8 mouse cellular contexts compared by ENCODE assay signal in the genomic region with DNA sequence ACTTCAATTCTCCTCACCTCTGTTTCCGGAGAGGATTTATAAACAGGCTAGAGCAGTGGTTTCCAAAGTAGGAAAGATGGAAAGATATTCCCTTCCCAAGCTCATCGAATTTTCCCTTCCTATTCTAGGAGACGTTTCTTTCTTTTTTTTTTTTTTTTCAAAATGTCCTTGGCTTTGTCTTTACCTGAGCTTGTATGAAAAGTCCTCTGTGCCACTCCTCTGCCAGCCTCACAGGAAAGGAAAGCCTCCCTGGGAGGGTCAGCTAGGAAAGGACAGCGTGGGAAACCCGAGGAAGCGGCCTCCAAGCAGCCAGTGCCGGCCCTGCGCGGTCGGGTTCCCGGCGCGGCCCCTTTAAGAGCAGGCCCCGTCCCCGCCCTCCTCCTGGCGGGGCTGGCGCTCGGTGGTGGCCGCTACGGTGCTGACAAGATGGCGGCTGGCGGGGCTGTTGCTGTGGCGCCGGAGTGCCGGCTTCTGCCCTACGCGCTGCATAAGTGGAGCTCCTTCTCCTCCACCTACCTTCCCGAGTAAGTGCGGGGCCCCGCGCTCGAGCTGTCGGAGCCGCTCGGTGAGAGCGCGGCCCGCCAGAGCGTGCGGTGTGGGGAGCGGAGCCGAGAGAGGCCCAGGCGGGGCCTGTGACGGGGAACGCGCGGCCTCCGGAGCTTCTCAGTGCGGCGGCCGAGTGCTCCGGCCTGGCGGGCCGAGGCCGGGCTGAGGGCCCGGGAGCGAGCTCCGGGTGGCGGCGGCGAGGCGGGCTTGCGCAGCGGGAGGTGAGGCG. TPM values are rescaled to one million over a fixed set of nuclear protein-coding genes. Genes with fewer than 3 reads are reported as not detected.
A peak's percentile ranks its signal among the peaks of the same experiment; 100 is the strongest.
DNase-seq lines count a peak whose midpoint lies in the region; ATAC-seq and TF ChIP-seq lines count a peak whose summit lies in the region.

A gene (plus strand): TSS at position 305 of the 775 bp plus-strand sequence.

- H3K4me1 ChIP-seq in MEL (ENCODE audit: control insufficient read depth in 1 of 2, insufficient read depth in 2 of 2, low read length in 2 of 2), result peaks cover 25 to 35% of the 10 kb centered on the region in 2 experiments
- peaks cover 36% of the 10 kb centered on the region for H3K4me1 ChIP-seq in hindbrain, embryonic 10.5 days (replicated peaks)
- H3K4me1 ChIP-seq in lung, postnatal 0 days (ENCODE audit: insufficient read depth, low read depth, low read length), result peaks cover 6% of the 10 kb centered on the region; the same call in 1 of the 2 replicates

- peaks cover 43% of the 10 kb centered on the region for H3K79me2 ChIP-seq in MEL (ENCODE audit: control insufficient read depth, insufficient read depth, low read length, poor library complexity)

- peak within 1 kb of the TSS; percentile 76 for H3K27ac ChIP-seq in MEL (ENCODE audit: control insufficient read depth, low read depth, low read length)
- H3K27ac ChIP-seq in hindbrain, embryonic 10.5 days, result peak within 1 kb of the TSS; percentile 99
- H3K27ac ChIP-seq in lung, postnatal 0 days (ENCODE audit: low read length), result peak within 1 kb of the TSS; percentile 96

- H3K4me3 ChIP-seq in MEL (ENCODE audit: control insufficient read depth in 1 of 2, insufficient read depth in 1 of 2, low read depth in 2 of 2, low read length in 2 of 2), result peak within 1 kb of the TSS; percentile 87 to 90
- peak within 1 kb of the TSS; percentile 97 for H3K4me3 ChIP-seq in hindbrain, embryonic 10.5 days
- peak within 1 kb of the TSS; percentile 99 for H3K4me3 ChIP-seq in lung, postnatal 0 days (ENCODE audit: low read depth, low read length)

- WGBS in hindbrain, embryonic 10.5 days, result under 1% methylated on average over 65 of the region's 65 CpGs
- under 1% methylated on average over 57 of the region's 65 CpGs for WGBS in lung, postnatal 0 days

- H3K4me2 ChIP-seq in lung, postnatal 0 days (replicated peaks; ENCODE audit: low read depth, low read length), result peak within 1 kb of the TSS; percentile 69

- peaks cover 0 to 38% of the 10 kb centered on the region in 2 experiments; a peak in 2 of 4 replicates for H3K36me3 ChIP-seq in MEL (ENCODE audit: control insufficient read depth in 1 of 2, insufficient read depth in 2 of 2, low read length in 2 of 2)
- H3K36me3 ChIP-seq in hindbrain, embryonic 10.5 days, result no peaks in the 10 kb centered on the region
- no peaks in the 10 kb centered on the region for H3K36me3 ChIP-seq in lung, postnatal 0 days (ENCODE audit: insufficient read depth, low read length)

- no peak for TF ChIP-seq RAD21 in MEL (IDR thresholded peaks at IDR 0.05; ENCODE audit: low read depth, low read length)

- H3K9ac ChIP-seq in MEL (ENCODE audit: control insufficient read depth, low read depth, low read length, poor library complexity, severe bottlenecking), result peak within 1 kb of the TSS; percentile 96
- peak within 1 kb of the TSS; percentile 99 for H3K9ac ChIP-seq in lung, postnatal 0 days (replicated peaks; ENCODE audit: low read depth)

- no peak for TF ChIP-seq EP300 in MEL (IDR thresholded peaks at IDR 0.05; ENCODE audit: low read depth in 1 of 2, low read length in 2 of 2)
- no peak for TF ChIP-seq EP300 in lung, postnatal 0 days (IDR thresholded peaks at IDR 0.05)

- DNase-seq in MEL (ENCODE audit: low read depth, low spot score), result peak; percentile 86
- peak; percentile 88 for DNase-seq in cerebellum, adult 8-10 months
- peak; percentile 90 for DNase-seq in hindbrain, embryonic 10.5 days (ENCODE audit: low spot score)
- DNase-seq in layer of hippocampus, adult 9-11 months, result peak; percentile 89
- DNase-seq in lung, postnatal 0 days (ENCODE audit: low spot score), result peak; percentile 96
- peak; percentile 79 for DNase-seq in ovary, postnatal 14 days (ENCODE audit: low spot score)
- DNase-seq in thymus, postnatal 14 days, result peak; percentile 90

- TF ChIP-seq CTCF in MEL (IDR thresholded peaks at IDR 0.05 in 2 of 3, conservative IDR thresholded peaks at IDR 0.05 in 1 of 3; ENCODE audit: control insufficient read depth in 1 of 3, insufficient read depth in 1 of 3, low read depth in 2 of 3, low read length in 3 of 3, poor library complexity in 1 of 3, severe bottlenecking in 1 of 3), result no peak
- no peak for TF ChIP-seq CTCF in lung, postnatal 0 days (IDR thresholded peaks at IDR 0.05)

- no peaks in the 10 kb centered on the region for H3K27me3 ChIP-seq in MEL (ENCODE audit: control insufficient read depth in 1 of 2, insufficient read depth in 2 of 2, low read length in 2 of 2)
- H3K27me3 ChIP-seq in hindbrain, embryonic 10.5 days (ENCODE audit: insufficient read depth, poor library complexity, severe bottlenecking), result no peaks in the 10 kb centered on the region
- no peaks in the 10 kb centered on the region for H3K27me3 ChIP-seq in lung, postnatal 0 days (replicated peaks; ENCODE audit: insufficient read depth, low read length)

- peak; percentile 62 to 64; a peak in 2 of 4 replicates for TF ChIP-seq POLR2A in MEL (IDR thresholded peaks at IDR 0.05; ENCODE audit: control insufficient read depth in 1 of 2, insufficient read depth in 1 of 2, low read depth in 1 of 2, low read length in 2 of 2, poor library complexity in 1 of 2)

- H3K9me3 ChIP-seq in MEL (replicated peaks; ENCODE audit: insufficient read depth, low read length), result no peaks in the 10 kb centered on the region
- H3K9me3 ChIP-seq in hindbrain, embryonic 10.5 days, result no peaks in the 10 kb centered on the region
- no peaks in the 10 kb centered on the region for H3K9me3 ChIP-seq in lung, postnatal 0 days (ENCODE audit: low read length)

- peak; percentile 96 for ATAC-seq in frontal cortex, adult (ENCODE audit: low TSS enrichment)
- peak; percentile 99 for ATAC-seq in lung, postnatal 0 days

TF ChIP-seq in MEL, 35 proteins besides CTCF, POLR2A, EP300 and RAD21:
- no peak for TF ChIP-seq ELF1 (IDR thresholded peaks at IDR 0.05; ENCODE audit: low read depth, low read length)
- TF ChIP-seq MEF2A (IDR thresholded peaks at IDR 0.05; ENCODE audit: extremely low read depth, insufficient replicate concordance, low read depth, low read length, poor library complexity, severe bottlenecking), result no peak
- no peak for TF ChIP-seq CHD2 (IDR thresholded peaks at IDR 0.05; ENCODE audit: low read length)
- peak; percentile 42; the same call in 1 of the 2 replicates for TF ChIP-seq CHD1 (IDR thresholded peaks at IDR 0.05; ENCODE audit: low read depth, low read length)
- TF ChIP-seq ZMIZ1 (IDR thresholded peaks at IDR 0.05; ENCODE audit: low read depth, low read length), result no peak
- peak; percentile 36 for TF ChIP-seq MXI1 (IDR thresholded peaks at IDR 0.05; ENCODE audit: low read depth, low read length)
- peak; percentile 52; the same call in 1 of the 2 replicates for TF ChIP-seq NELFE (IDR thresholded peaks at IDR 0.05; ENCODE audit: low read depth, low read length)
- TF ChIP-seq RCOR1 (IDR thresholded peaks at IDR 0.05; ENCODE audit: low read depth, low read length), result no peak
- TF ChIP-seq HCFC1 (IDR thresholded peaks at IDR 0.05; ENCODE audit: low read depth, low read length), result peak; percentile 77
- no peak for TF ChIP-seq TBP (IDR thresholded peaks at IDR 0.05; ENCODE audit: low read depth, low read length)
- TF ChIP-seq ZNF384 (IDR thresholded peaks at IDR 0.05; ENCODE audit: low read depth, low read length), result peak; percentile 56
- TF ChIP-seq MYC (IDR thresholded peaks at IDR 0.05; ENCODE audit: low read depth, low read length), result no peak
- no peak for TF ChIP-seq ZKSCAN1 (IDR thresholded peaks at IDR 0.05; ENCODE audit: low read depth, low read length)
- no peak for TF ChIP-seq BHLHE40 (IDR thresholded peaks at IDR 0.05; ENCODE audit: borderline replicate concordance, low read depth, low read length)
- TF ChIP-seq TCF12 (IDR thresholded peaks at IDR 0.05; ENCODE audit: low read depth, low read length), result peak; percentile 59
- TF ChIP-seq JUND (IDR thresholded peaks at IDR 0.05; ENCODE audit: low read depth, low read length), result no peak
- no peak; the same call in 1 of the 2 replicates for TF ChIP-seq SIN3A (IDR thresholded peaks at IDR 0.05; ENCODE audit: low read length)
- no peak for TF ChIP-seq POLR2AphosphoS5 (IDR thresholded peaks at IDR 0.05; ENCODE audit: borderline replicate concordance, low read depth, low read length)
- TF ChIP-seq ZC3H11A (IDR thresholded peaks at IDR 0.05; ENCODE audit: low read depth, low read length), result no peak
- peak; percentile 88 for TF ChIP-seq MAZ (IDR thresholded peaks at IDR 0.05; ENCODE audit: low read depth, low read length)
- TF ChIP-seq POLR2AphosphoS2 (IDR thresholded peaks at IDR 0.05; ENCODE audit: low read length), result peak; percentile 55; the same call in 1 of the 2 replicates
- no peak for TF ChIP-seq USF2 (IDR thresholded peaks at IDR 0.05; ENCODE audit: borderline replicate concordance in 1 of 2, insufficient read depth in 1 of 2, low read depth in 1 of 2, low read length in 2 of 2)
- TF ChIP-seq GABPA (IDR thresholded peaks at IDR 0.05; ENCODE audit: low read depth, low read length), result no peak
- TF ChIP-seq MAX (IDR thresholded peaks at IDR 0.05; ENCODE audit: low read length), result no peak
- TF ChIP-seq SMC3 (IDR thresholded peaks at IDR 0.05; ENCODE audit: low read depth, low read length), result no peak
- TF ChIP-seq KAT2A (conservative IDR thresholded peaks at IDR 0.05; ENCODE audit: low read depth, low read length), result no peak
- peak; percentile 88; the same call in 1 of the 2 replicates for TF ChIP-seq UBTF (IDR thresholded peaks at IDR 0.05; ENCODE audit: borderline replicate concordance, insufficient read depth, low read depth, low read length)
- peak; percentile 48 for TF ChIP-seq NRF1 (IDR thresholded peaks at IDR 0.05; ENCODE audit: insufficient read depth, low read depth, low read length, poor library complexity, severe bottlenecking)
- no peak for TF ChIP-seq TAL1 (IDR thresholded peaks at IDR 0.05; ENCODE audit: low read length)
- no peak for TF ChIP-seq USF1 (IDR thresholded peaks at IDR 0.05; ENCODE audit: low read depth, low read length)
- no peak for TF ChIP-seq MAFK (IDR thresholded peaks at IDR 0.05; ENCODE audit: borderline replicate concordance, low read depth, low read length)
- TF ChIP-seq MYB (IDR thresholded peaks at IDR 0.05; ENCODE audit: low read depth, low read length), result no peak
- no peak for TF ChIP-seq E2F4 (IDR thresholded peaks at IDR 0.05; ENCODE audit: borderline replicate concordance, low read depth, low read length)
- TF ChIP-seq ETS1 (IDR thresholded peaks at IDR 0.05; ENCODE audit: low read depth, low read length), result no peak
- no peak for TF ChIP-seq GATA1 (IDR thresholded peaks at IDR 0.05; ENCODE audit: low read depth, low read length)

RNA-seq across cellular contexts. Expression of the gene that starts here (rescaled TPM):
- total RNA-seq in MEL (2012; rRNA removed), result 126 and 135 TPM in 2 replicates
- polyA plus RNA-seq in MEL (2012; ENCODE audit: insufficient read depth in 1 of 2, insufficient read length in 2 of 2, low read depth in 1 of 2, low replicate concordance in 2 of 2, missing spikeins in 1 of 2), result 100 to 1,000 TPM; 115 to 187 TPM
- 201 and 212 TPM in 2 replicates for polyA plus RNA-seq in hindbrain, embryonic 10.5 days (2016; fragmentation: Nextera tagmentation; extraction: Ambion mirVana)
- 127 and 144 TPM in 2 replicates for polyA plus RNA-seq in lung, postnatal 0 days (2015; fragmentation: Nextera tagmentation; extraction: Ambion mirVana)

Comparison
In these comparisons a context has a peak if more than half of its experiments do, and no peak if none do; other contexts are left out.
1. Peak in every context shown above with its lines: DNase-seq, ATAC-seq, H3K4me3 ChIP-seq and H3K27ac ChIP-seq.